Comparison of ENCODE assay signal across 23 mouse cellular contexts in the genomic region with DNA sequence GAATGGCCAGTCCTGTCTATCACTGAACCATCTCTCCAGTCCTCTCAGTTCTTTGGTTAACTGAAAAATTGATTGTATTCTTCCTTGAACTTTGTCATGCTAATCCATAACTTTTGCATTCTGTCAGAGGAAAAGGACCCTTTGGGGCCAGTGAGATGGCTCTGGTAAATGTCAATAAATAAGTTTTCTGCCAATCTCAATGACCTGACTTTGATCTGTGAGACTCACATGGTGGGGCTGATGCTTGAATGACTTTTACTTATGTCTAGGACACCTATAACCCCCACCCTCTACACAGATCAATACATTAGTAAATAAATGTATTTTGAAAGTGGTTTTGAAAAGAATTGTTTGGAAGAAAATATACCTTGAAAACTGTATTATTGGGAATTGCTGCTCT. TPM values are rescaled to one million over a fixed set of nuclear protein-coding genes. Genes with fewer than 3 reads are reported as not detected.
DNase-seq lines count a peak whose midpoint lies in the region; ATAC-seq and TF ChIP-seq lines count a peak whose summit lies in the region.
"Had no signal": no experiment of that assay in that cellular context is flagged by ENCODE, and none has a peak within 500 bp of the region (broad histone marks: within the 10 kb centered on the region; RNA-seq: fewer than 3 reads in every experiment).

No protein-coding gene starts in this region.

- H3K4me2 ChIP-seq in liver, embryonic 11.5 days = no peak overlapping the region
- H3K4me2 ChIP-seq in intestine, postnatal 0 days (replicated peaks; ENCODE audit: low read depth) = no peak overlapping the region
- H3K4me2 ChIP-seq in stomach, embryonic 16.5 days (ENCODE audit: low read depth, low read length) = no peak overlapping the region
- H3K4me2 ChIP-seq in midbrain, embryonic 15.5 days = no peak overlapping the region
- H3K4me2 ChIP-seq: heart, embryonic 11.5 days; hindbrain, embryonic 12.5 days had no signal

- TF ChIP-seq CTCF in liver, adult 2 months (IDR thresholded peaks at IDR 0.05; ENCODE audit: low read depth, low read length) = no peak
- TF ChIP-seq CTCF in intestine, postnatal 0 days (IDR thresholded peaks at IDR 0.05; ENCODE audit: low read depth) = no peak
- TF ChIP-seq CTCF in small intestine, adult 2 months (IDR thresholded peaks at IDR 0.05; ENCODE audit: extremely low read depth, insufficient read length, insufficient replicate concordance, low read depth, low read length) = no peak

- H3K27ac ChIP-seq in liver, adult 2 months (replicated peaks; ENCODE audit: insufficient read depth, low read depth, low read length) = no peak overlapping the region
- H3K27ac ChIP-seq in liver, embryonic 11.5 days (ENCODE audit: low read depth, low read length) = no peak overlapping the region
- peak overlapping the region; percentile 15; the same call in 1 of the 2 replicates for H3K27ac ChIP-seq in intestine, postnatal 0 days (ENCODE audit: low read depth, low read length)
- peak overlapping the region; percentile 96 for H3K27ac ChIP-seq in small intestine, adult 2 months (ENCODE audit: insufficient read depth, low read depth, low read length)
- peak overlapping the region; percentile 33; the same call in 1 of the 2 replicates for H3K27ac ChIP-seq in stomach, embryonic 16.5 days (ENCODE audit: low read length)
- no peak overlapping the region for H3K27ac ChIP-seq in midbrain, embryonic 15.5 days
- H3K27ac ChIP-seq: gastrocnemius, adult 2 months; hindbrain, embryonic 12.5 days had no signal

- ATAC-seq in liver, embryonic 11.5 days (replicated peaks; ENCODE audit: low FRiP score) = no peak
- ATAC-seq in intestine, postnatal 0 days = no peak
- no peak for ATAC-seq in stomach, embryonic 16.5 days (ENCODE audit: insufficient read depth, low FRiP score)
- ATAC-seq in midbrain, embryonic 15.5 days (replicated peaks) = no peak
- ATAC-seq: CD4-positive, CD25-positive, alpha-beta regulatory T cell, adult 4 months; forebrain, embryonic 14.5 days; forebrain, postnatal 0 days had no signal

- no peak overlapping the region for H3K4me3 ChIP-seq in liver, adult 2 months (ENCODE audit: insufficient read depth, low read depth, low read length)
- H3K4me3 ChIP-seq in liver, embryonic 11.5 days (ENCODE audit: low read depth, low read length) = no peak overlapping the region
- no peak overlapping the region for H3K4me3 ChIP-seq in intestine, postnatal 0 days (ENCODE audit: low read depth, low read length)
- H3K4me3 ChIP-seq in small intestine, adult 2 months (ENCODE audit: low read depth, low read length) = no peak overlapping the region
- H3K4me3 ChIP-seq in stomach, embryonic 16.5 days (replicated peaks; ENCODE audit: low read length) = no peak overlapping the region
- no peak overlapping the region for H3K4me3 ChIP-seq in midbrain, embryonic 15.5 days
- H3K4me3 ChIP-seq: gastrocnemius, adult 2 months; hindbrain, embryonic 12.5 days had no signal

- H3K9me3 ChIP-seq in liver, embryonic 11.5 days (ENCODE audit: control insufficient read depth, low read length) = no peaks in the 10 kb centered on the region
- H3K9me3 ChIP-seq in intestine, postnatal 0 days (ENCODE audit: control insufficient read depth) = no peaks in the 10 kb centered on the region
- no peaks in the 10 kb centered on the region for H3K9me3 ChIP-seq in stomach, embryonic 16.5 days (replicated peaks; ENCODE audit: control insufficient read depth, low read length)
- H3K9me3 ChIP-seq in midbrain, embryonic 15.5 days = no peaks in the 10 kb centered on the region
- H3K9me3 ChIP-seq: hindbrain, embryonic 12.5 days had no signal

- H3K79me2 ChIP-seq in liver, adult 2 months (ENCODE audit: control insufficient read depth, insufficient read depth, low read length) = peaks cover 10% of the 10 kb centered on the region; the same call in 1 of the 2 replicates

- H3K9ac ChIP-seq in liver, adult 2 months (ENCODE audit: low read depth, low read length) = no peak overlapping the region
- H3K9ac ChIP-seq in liver, embryonic 11.5 days (ENCODE audit: low read depth, low read length) = no peak overlapping the region
- H3K9ac ChIP-seq in intestine, postnatal 0 days (ENCODE audit: low read depth, low read length) = no peak overlapping the region
- H3K9ac ChIP-seq in stomach, embryonic 16.5 days (ENCODE audit: low read length) = no peak overlapping the region
- no peak overlapping the region for H3K9ac ChIP-seq in midbrain, embryonic 15.5 days
- H3K9ac ChIP-seq: forebrain, postnatal 0 days; hindbrain, embryonic 12.5 days had no signal

- H3K27me3 ChIP-seq in liver, adult 2 months (ENCODE audit: control insufficient read depth, insufficient read depth, low read length) = no peaks in the 10 kb centered on the region
- no peaks in the 10 kb centered on the region for H3K27me3 ChIP-seq in liver, embryonic 11.5 days (replicated peaks; ENCODE audit: control insufficient read depth, insufficient read depth, low read length)
- no peaks in the 10 kb centered on the region for H3K27me3 ChIP-seq in intestine, postnatal 0 days (replicated peaks; ENCODE audit: control insufficient read depth, insufficient read depth, low read length)
- no peaks in the 10 kb centered on the region for H3K27me3 ChIP-seq in small intestine, adult 2 months (ENCODE audit: control insufficient read depth, insufficient read depth, low read length)
- H3K27me3 ChIP-seq in stomach, embryonic 16.5 days (ENCODE audit: control insufficient read depth, insufficient read depth, low read length) = no peaks in the 10 kb centered on the region
- no peaks in the 10 kb centered on the region for H3K27me3 ChIP-seq in midbrain, embryonic 15.5 days (replicated peaks)
- H3K27me3 ChIP-seq: hindbrain, embryonic 12.5 days had no signal

- H3K4me1 ChIP-seq in liver, adult 2 months (ENCODE audit: control insufficient read depth, insufficient read depth, low read length) = peaks cover 16% of the 10 kb centered on the region
- H3K4me1 ChIP-seq in liver, embryonic 11.5 days (replicated peaks; ENCODE audit: control insufficient read depth, insufficient read depth, low read length) = peaks cover 3% of the 10 kb centered on the region; the same call in 1 of the 2 replicates
- no peaks in the 10 kb centered on the region for H3K4me1 ChIP-seq in intestine, postnatal 0 days (replicated peaks; ENCODE audit: control insufficient read depth, insufficient read depth, low read length)
- peaks cover 12% of the 10 kb centered on the region; the same call in 1 of the 2 replicates for H3K4me1 ChIP-seq in small intestine, adult 2 months (ENCODE audit: control insufficient read depth, insufficient read depth, insufficient read length, low read length)
- no peaks in the 10 kb centered on the region; the same call in 1 of the 2 replicates for H3K4me1 ChIP-seq in stomach, embryonic 16.5 days (ENCODE audit: control insufficient read depth, insufficient read depth, low read length)
- H3K4me1 ChIP-seq in midbrain, embryonic 15.5 days = no peaks in the 10 kb centered on the region
- H3K4me1 ChIP-seq: hindbrain, embryonic 12.5 days had no signal

- peaks cover 2% of the 10 kb centered on the region for H3K36me3 ChIP-seq in liver, adult 2 months (ENCODE audit: control insufficient read depth, insufficient read depth, low read length)
- no peaks in the 10 kb centered on the region for H3K36me3 ChIP-seq in liver, embryonic 11.5 days (ENCODE audit: control insufficient read depth, insufficient read depth, low read length)
- peaks cover 5% of the 10 kb centered on the region; the same call in 1 of the 2 replicates for H3K36me3 ChIP-seq in intestine, postnatal 0 days (ENCODE audit: control insufficient read depth, insufficient read depth)
- peaks cover 2% of the 10 kb centered on the region for H3K36me3 ChIP-seq in small intestine, adult 2 months (ENCODE audit: control insufficient read depth, insufficient read depth, low read length)
- H3K36me3 ChIP-seq in stomach, embryonic 16.5 days (ENCODE audit: control insufficient read depth, insufficient read depth, low read length) = peaks cover 3% of the 10 kb centered on the region; the same call in 1 of the 2 replicates
- no peaks in the 10 kb centered on the region for H3K36me3 ChIP-seq in midbrain, embryonic 15.5 days (replicated peaks)

- TF ChIP-seq POLR2A in liver, adult 2 months (IDR thresholded peaks at IDR 0.05; ENCODE audit: extremely low read depth, insufficient read depth, low read length) = no peak
- TF ChIP-seq POLR2A in small intestine, adult 2 months (IDR thresholded peaks at IDR 0.05; ENCODE audit: low read depth, low read length) = no peak

- peak; percentile 71 for DNase-seq in liver, adult 2 months (ENCODE audit: extremely low read depth, low read depth, low spot score)
- no peak for DNase-seq in liver, embryonic 11.5 days (ENCODE audit: low spot score)
- no peak for DNase-seq in urinary bladder, adult 18-20 months (ENCODE audit: low spot score in 2 of 2)
- no peak for DNase-seq in cerebellum, adult 18-20 months
- DNase-seq: adrenal gland, adult 2 months; adrenal gland, postnatal 14 days; cerebellum, adult 11 months; cerebellum, adult 8-10 months; cerebellum, postnatal 10 days; forebrain, postnatal 0 days; gastrocnemius, adult 2 months; gastrocnemius, postnatal 14 days; heart, adult 11 months had no signal

RNA-seq across cellular contexts. Expression of a gene that starts 38.7 kb away (rescaled TPM):
- total RNA-seq in liver, adult 2 months (2014; rRNA removed) = 43.5 and 43.8 TPM in 2 replicates
- polyA plus RNA-seq in liver, adult 2 months (2012; rRNA removed) = 15.0 and 15.3 TPM in 2 replicates
- 3.8 and 3.9 TPM in 2 replicates for polyA plus RNA-seq in liver, embryonic 11.5 days (2014; fragmentation: Nextera tagmentation; extraction: Ambion mirVana)
- polyA plus RNA-seq in intestine, postnatal 0 days (2015; fragmentation: Nextera tagmentation; extraction: Ambion mirVana) = 21.9 and 23.1 TPM in 2 replicates
- polyA plus RNA-seq in small intestine, adult 2 months (2012; rRNA removed) = 21.5 and 43.1 TPM in 2 replicates
- polyA plus RNA-seq in stomach, embryonic 16.5 days (2015; fragmentation: Nextera tagmentation; extraction: Ambion mirVana) = 27.1 and 27.7 TPM in 2 replicates
- polyA plus RNA-seq in midbrain, embryonic 15.5 days (2015; fragmentation: Nextera tagmentation; extraction: Ambion mirVana) = 9.0 and 9.2 TPM in 2 replicates
- total RNA-seq: hematopoietic stem cell, adult 5-6 weeks; MEL had no signal
- polyA plus RNA-seq: CD4-positive, CD25-positive, alpha-beta regulatory T cell, adult 4 months had no signal

Comparison
In these comparisons a context has a peak if more than half of its experiments do, and no peak if none do; other contexts are left out.
1. H3K27ac ChIP-seq: peak in intestine, postnatal 0 days (single experiment), small intestine, adult 2 months (single experiment) and stomach, embryonic 16.5 days (single experiment); none in liver, adult 2 months (single experiment), liver, embryonic 11.5 days (single experiment) and midbrain, embryonic 15.5 days (single experiment).